In the genomic region with DNA sequence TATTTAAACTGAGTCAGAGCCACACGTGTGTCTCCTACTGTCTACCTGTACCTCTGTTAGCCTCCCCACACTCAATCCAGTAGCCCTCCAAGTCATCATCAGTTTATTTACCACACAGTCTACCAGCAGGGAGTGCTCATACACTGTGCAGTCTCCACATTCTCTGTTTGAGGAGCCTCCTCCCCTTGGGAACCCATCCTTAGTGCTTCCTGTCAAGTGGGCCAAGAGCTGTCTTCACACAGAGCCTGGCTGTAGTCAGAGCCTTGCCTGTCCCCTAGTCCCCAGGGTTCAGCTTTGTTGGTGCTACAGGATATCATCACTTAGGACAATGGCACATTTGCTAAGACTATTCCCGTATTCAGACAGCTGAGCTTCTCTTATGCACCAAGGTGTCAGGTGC, we compare ENCODE assay signal across 12 mouse cellular contexts.
A peak's percentile ranks its signal among the peaks of the same experiment; 100 is the strongest.
DNase-seq lines count a peak whose midpoint lies in the region; ATAC-seq lines count a peak whose summit lies in the region.
"Had no signal": no experiment of that assay in that cellular context is flagged by ENCODE, and none has a peak within 500 bp of the region (broad histone marks: within the 10 kb centered on the region; RNA-seq: fewer than 3 reads in every experiment).

No protein-coding gene starts in this region.

- intact Hi-C loops in gastrocnemius, postnatal 36 days (cut with DNase I) = loop anchor here (10.0 kb wide), 1 partner anchor 180 kb away; no protein-coding TSS in a partner anchor

- peak; percentile 46 for DNase-seq in gastrocnemius, adult 18-20 months (ENCODE audit: low spot score)
- no peak for DNase-seq in gastrocnemius, postnatal 36 days
- peak; percentile 71 for DNase-seq in A20 (ENCODE audit: low read depth, low spot score)
- peak; percentile 60 to 63 for DNase-seq in heart, adult 9 months (ENCODE audit: low spot score in 2 of 2)
- DNase-seq in frontal cortex, postnatal 36 days (ENCODE audit: low spot score in 2 of 2) = no peak
- DNase-seq in ovary, postnatal 10 days (ENCODE audit: low spot score) = no peak
- no peak for DNase-seq in adrenal gland, adult 8-10 months
- DNase-seq: right cerebral cortex, adult 18-20 months had no signal

- H3K4me2 ChIP-seq in kidney, embryonic 15.5 days = no peak overlapping the region

- peaks cover 17% of the 10 kb centered on the region for H3K4me1 ChIP-seq in kidney, embryonic 15.5 days

- H3K27ac ChIP-seq in kidney, embryonic 15.5 days = no peak overlapping the region

- peak; percentile 53; the same call in 1 of the 2 replicates for ATAC-seq in kidney, embryonic 15.5 days (replicated peaks; ENCODE audit: low FRiP score)
- ATAC-seq: CD4-positive, CD25-positive, alpha-beta regulatory T cell, adult 4 months; intestine, embryonic 16.5 days had no signal

- H3K4me3 ChIP-seq in kidney, embryonic 15.5 days (replicated peaks) = no peak overlapping the region
- H3K4me3 ChIP-seq: myocyte had no signal

- no peak overlapping the region for H3K9ac ChIP-seq in kidney, embryonic 15.5 days

- H3K9me3 ChIP-seq in kidney, embryonic 15.5 days (replicated peaks) = no peaks in the 10 kb centered on the region

- WGBS in kidney, embryonic 15.5 days = 83% methylated on average over 2 of the region's 2 CpGs

- H3K36me3 ChIP-seq in kidney, embryonic 15.5 days = no peaks in the 10 kb centered on the region

- H3K27me3 ChIP-seq in kidney, embryonic 15.5 days = no peaks in the 10 kb centered on the region

Comparison
In these comparisons a context has a peak if more than half of its experiments do, and no peak if none do; other contexts are left out.
1. DNase-seq: peak in gastrocnemius, adult 18-20 months (single experiment), A20 (single experiment) and heart, adult 9 months (2 of 2); none in gastrocnemius, postnatal 36 days (0 of 2), frontal cortex, postnatal 36 days (0 of 2), ovary, postnatal 10 days (single experiment) and adrenal gland, adult 8-10 months (single experiment).